Mouse (Mus musculus): Measurements from ENCODE around the gene Zbtb44. TPM values are rescaled to one million over a fixed set of nuclear protein-coding genes. Genes with fewer than 3 reads are reported as not detected.

Gene Zbtb44
- polyA plus RNA-seq, 1 experiment from 2014 or later: 10.8 TPM

Other genes starting within 250 kb of the Zbtb44 start
- 10.1 and 12.9 TPM in 2 replicates for gene Adamts15, start 108.2 kb upstream of the Zbtb44 start, polyA plus RNA-seq (2014; fragmentation: Nextera tagmentation; extraction: Ambion mirVana)
- 8.1 and 8.3 TPM in 2 replicates for gene Adamts8, start 88.1 kb upstream of the Zbtb44 start, polyA plus RNA-seq (2014; fragmentation: Nextera tagmentation; extraction: Ambion mirVana)
- 46.9 and 50.0 TPM in 2 replicates for gene St14, start 101.2 kb downstream of the Zbtb44 start, polyA plus RNA-seq (2014; fragmentation: Nextera tagmentation; extraction: Ambion mirVana)
- 292 and 302 TPM in 2 replicates for gene Aplp2, start 181.2 kb downstream of the Zbtb44 start, polyA plus RNA-seq (2014; fragmentation: Nextera tagmentation; extraction: Ambion mirVana)
- 7.1 and 7.8 TPM in 2 replicates for gene Prdm10, start 249.9 kb downstream of the Zbtb44 start, polyA plus RNA-seq (2014; fragmentation: Nextera tagmentation; extraction: Ambion mirVana)

Data from stomach, embryonic 14.5 days (tissue).